Mouse (Mus musculus): ENCODE data around the gene Manea. TPM values are rescaled to one million over a fixed set of nuclear protein-coding genes. Genes with fewer than 3 reads are reported as not detected.

The Manea gene
- polyA plus RNA-seq, 1 experiment from 2014 or later: 16.4 TPM

DNA sequence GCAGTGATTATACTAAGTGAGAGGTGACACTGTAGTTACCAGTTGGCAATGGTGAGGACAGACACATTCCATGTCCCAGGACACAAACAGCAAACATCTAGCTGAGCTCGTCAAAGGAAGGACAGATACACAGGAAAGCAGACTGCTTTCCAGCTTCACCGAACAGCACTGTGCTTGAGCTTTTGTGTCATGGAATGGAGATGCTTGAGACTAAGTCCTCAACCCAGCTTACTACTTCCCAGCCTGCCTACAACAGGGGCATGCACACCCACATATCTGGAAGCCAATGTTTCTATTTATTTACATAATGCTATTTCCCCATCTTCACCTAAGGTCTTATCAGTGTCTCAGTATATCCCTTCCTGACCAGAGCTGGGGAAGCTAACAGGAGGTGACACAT, 70.9 kb downstream of the Manea start:
- Histone ChIP-seq H3K9me3 (no peaks in the 10 kb centered on the region), H3K4me1 (replicated peaks) (peaks cover 7% of the 10 kb centered on the region; the same call in 1 of the 2 replicates), H3K27me3 (no peaks in the 10 kb centered on the region), H3K4me2 (replicated peaks) (no peak overlapping the region), H3K4me3 (replicated peaks) (no peak overlapping the region), H3K27ac (no peak overlapping the region), H3K9ac (replicated peaks) (no peak overlapping the region), H3K36me3 (no peaks in the 10 kb centered on the region)
- WGBS: 77% methylated on average over 2 of the region's 2 CpGs
- ATAC-seq: peak; percentile 45; the same call in 1 of the 2 replicates

Measured in midbrain, embryonic 13.5 days (tissue).